Mouse (Mus musculus) central nervous system, embryonic 14 days (tissue): Measurements from ENCODE around the gene Cpxm1. TPM values are rescaled to one million over a fixed set of nuclear protein-coding genes. Genes with fewer than 3 reads are reported as not detected.

ENCODE experiments used
- polyA plus RNA-seq: library from polyadenylated mRNA; depleted of rRNA; stranded (reverse); fragments of >200 nt; gene quantifications from 2 replicates; pipeline ENCODE4 v1.2.3, GENCODE M21; 2012; rRNA removed

The Cpxm1 gene
- 22.4 and 46.7 TPM in 2 replicates for polyA plus RNA-seq

DNA sequence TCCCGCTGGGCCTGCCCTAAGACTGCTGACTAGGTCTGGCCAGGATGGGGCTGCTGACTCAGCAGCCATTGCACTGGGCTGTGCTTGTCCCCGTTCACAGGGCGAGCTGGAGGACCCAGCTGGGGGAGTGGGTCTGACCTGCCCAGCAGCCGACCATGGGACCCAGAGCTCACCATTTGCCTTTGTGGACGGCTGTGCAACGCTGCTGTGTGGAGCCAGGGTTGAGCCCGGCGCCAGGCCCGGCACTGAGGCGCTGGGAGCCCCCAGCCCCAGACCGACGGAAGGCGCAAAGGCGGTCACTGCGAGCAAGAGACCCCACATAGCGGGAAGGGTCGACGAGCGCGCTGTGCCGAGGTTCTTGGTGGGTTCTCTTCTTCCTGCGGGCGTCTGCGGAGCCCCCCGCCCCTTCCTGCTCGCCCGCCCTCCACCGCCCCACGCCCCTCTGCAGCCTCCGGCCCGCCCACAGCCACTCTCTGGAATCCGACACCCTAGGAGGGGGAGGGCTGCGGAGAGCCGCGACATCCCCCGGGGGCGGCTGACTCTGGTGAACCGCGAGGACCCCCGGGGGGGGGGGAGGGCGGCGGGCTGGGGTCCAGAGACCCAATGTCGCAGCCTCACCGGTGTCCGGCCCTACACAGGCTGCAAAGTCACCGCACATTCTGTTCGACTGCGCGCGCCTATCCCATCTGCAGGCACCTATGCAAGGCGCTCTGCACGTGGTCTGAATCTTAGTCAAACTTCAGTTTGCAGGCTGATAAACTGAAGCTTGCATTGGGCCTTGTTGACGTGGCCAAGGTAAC is at the start of gene Cpxm1:
Cpxm1 (minus strand) TSS at position 389 of the 800 bp plus-strand sequence.

DNA sequence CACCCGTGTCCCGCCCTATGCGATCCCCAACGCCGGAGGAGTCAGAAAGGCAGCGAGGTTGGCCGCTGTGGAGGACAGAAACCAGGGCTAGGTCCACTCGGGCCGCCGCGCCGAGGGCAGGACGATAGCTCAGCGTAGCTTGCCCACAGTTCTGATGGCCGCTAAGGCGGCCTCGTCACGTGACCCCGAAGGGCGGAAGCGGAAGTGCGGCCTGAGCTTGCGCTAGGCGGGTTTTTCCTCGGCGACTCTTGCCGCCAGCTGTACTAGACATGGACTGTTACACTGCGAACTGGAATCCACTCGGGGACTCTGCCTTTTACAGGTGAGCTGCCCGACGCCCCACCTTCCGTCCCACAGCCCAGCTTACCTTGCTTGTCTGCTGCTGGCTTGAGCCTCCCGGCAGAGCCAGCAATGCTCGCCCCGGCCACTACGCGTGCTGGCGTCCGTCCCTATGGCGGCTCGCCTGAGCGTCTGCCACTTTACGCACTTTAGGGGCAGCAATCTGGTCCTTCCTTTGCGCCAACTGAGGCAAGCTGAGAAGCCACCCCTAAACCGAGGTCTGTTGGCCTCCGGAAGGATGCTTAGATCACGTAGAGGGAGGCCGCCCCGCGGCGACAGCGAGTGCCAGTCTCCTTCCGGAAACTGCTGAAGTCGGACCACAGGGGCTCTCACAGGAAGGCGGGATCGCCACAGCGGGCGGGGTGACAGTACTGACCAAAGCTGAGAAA is 26.9 kb upstream of the Cpxm1 start, which contains the start of the genes Vps16 and Pced1a:
Vps16 (plus strand) TSS at position 214 of the 728 bp plus-strand sequence.
Pced1a (minus strand) TSS at position 576 of the 728 bp plus-strand sequence.

DNA sequence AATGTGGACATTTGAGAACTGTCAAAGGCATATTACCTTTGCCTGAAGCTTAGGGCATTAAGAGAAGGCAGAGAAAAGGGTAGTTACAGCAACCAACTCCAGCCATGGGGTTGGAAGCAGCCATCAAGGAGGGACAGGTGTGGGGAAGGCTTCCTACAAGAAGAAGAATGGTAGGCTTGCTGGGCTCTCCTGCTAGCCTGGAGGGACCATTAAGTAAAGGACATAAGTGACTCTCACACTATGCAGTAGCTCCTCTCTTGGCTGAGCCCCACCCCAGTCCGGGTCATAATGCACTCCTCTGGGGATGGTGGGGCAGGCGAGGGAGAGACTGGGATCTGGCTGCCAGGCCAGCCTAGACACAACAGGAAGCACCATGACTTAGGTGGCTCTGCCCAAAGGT is 8.8 kb upstream of the Cpxm1 start, which contains the start of gene Tmem239:
Tmem239 (plus strand) TSS at position 301 of the 400 bp plus-strand sequence.

DNA sequence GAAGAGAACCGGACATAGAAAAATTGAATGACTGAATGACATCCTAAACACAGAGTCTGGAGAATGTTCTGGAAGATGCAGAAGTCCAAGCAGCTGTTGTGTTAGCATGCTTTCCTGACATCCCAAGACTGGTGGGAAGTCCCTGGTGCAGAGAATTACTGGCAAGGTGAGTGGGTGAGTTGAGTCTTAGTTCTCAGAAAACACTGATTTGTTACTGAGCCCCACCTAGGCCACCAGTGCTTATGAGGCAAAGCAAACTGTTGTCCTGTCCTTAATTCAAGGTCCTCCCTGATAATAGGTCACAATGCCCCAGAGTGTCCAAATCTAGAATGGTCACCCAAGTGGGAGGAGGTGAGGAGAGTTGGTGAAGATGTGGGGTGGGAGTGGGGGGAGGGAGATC is 7.6 kb upstream of the Cpxm1 start, which contains the start of the genes Gm28372 and 1700020A23Rik:
Gm28372 (plus strand) TSS at position 301 of the 400 bp plus-strand sequence.
1700020A23Rik (plus strand) TSS at position 321 of the 400 bp plus-strand sequence.

Other genes starting within 250 kb of the Cpxm1 start
- gene Snrpb, start 218.2 kb downstream of the Cpxm1 start, polyA plus RNA-seq: 319 and 341 TPM in 2 replicates
- 0.03 TPM in 1 of 2 replicates, not detected in the other for gene Tmc2, start 202.4 kb downstream of the Cpxm1 start, polyA plus RNA-seq
- gene Nop56, start 123.1 kb downstream of the Cpxm1 start, polyA plus RNA-seq: 274 and 277 TPM in 2 replicates
- 195 and 196 TPM in 2 replicates for gene Idh3b, start 113.0 kb downstream of the Cpxm1 start, polyA plus RNA-seq
- gene Ebf4, start 102.4 kb downstream of the Cpxm1 start, polyA plus RNA-seq: 20.6 and 24.3 TPM in 2 replicates
- not detected in 2 replicates for gene Gm28372, start 7.7 kb upstream of the Cpxm1 start, polyA plus RNA-seq
- not detected in 2 replicates for gene 1700020A23Rik, start 7.7 kb upstream of the Cpxm1 start, polyA plus RNA-seq
- gene Tmem239, start 8.9 kb upstream of the Cpxm1 start, polyA plus RNA-seq: not detected in 2 replicates
- 160 and 172 TPM in 2 replicates for gene Vps16, start 26.8 kb upstream of the Cpxm1 start, polyA plus RNA-seq
- 35.8 and 39.7 TPM in 2 replicates for gene Pced1a, start 27.1 kb upstream of the Cpxm1 start, polyA plus RNA-seq
- gene Ptpra, start 52.7 kb upstream of the Cpxm1 start, polyA plus RNA-seq: 120 and 125 TPM in 2 replicates
- gene Mrps26, start 166.2 kb upstream of the Cpxm1 start, polyA plus RNA-seq: 74.1 and 74.6 TPM in 2 replicates
- gene Oxt, start 178.6 kb upstream of the Cpxm1 start, polyA plus RNA-seq: 0.45 TPM in 1 of 2 replicates, not detected in the other
- gene Avp, start 185.0 kb upstream of the Cpxm1 start, polyA plus RNA-seq: 1.7 and 2.7 TPM in 2 replicates
- gene Fastkd5, start 232.5 kb upstream of the Cpxm1 start, polyA plus RNA-seq: 5.3 and 6.4 TPM in 2 replicates
- 9.8 and 9.9 TPM in 2 replicates for gene Ubox5, start 232.5 kb upstream of the Cpxm1 start, polyA plus RNA-seq
- gene Lzts3, start 245.2 kb upstream of the Cpxm1 start, polyA plus RNA-seq: 27.5 and 29.7 TPM in 2 replicates